Mouse (Mus musculus) olfactory bulb, adult 2 months (tissue): ENCODE measurements around the gene Rora.

Source experiments
- CTCF ChIP-seq: fragments of 200-500 bp; IDR thresholded peaks from 2 replicates; pipeline ENCODE4 v1.5.1; 2012; ENCODE audit warnings: low read depth, mild to moderate bottlenecking, low read length, moderate library complexity; ENCODE audit not compliant: insufficient read depth
- POLR2A ChIP-seq: fragments of 200-500 bp; IDR thresholded peaks from 2 replicates; pipeline ENCODE4 v1.6.1; 2012; ENCODE audit warnings: mild to moderate bottlenecking, low read depth, low read length, moderate library complexity; ENCODE audit not compliant: insufficient read depth

GRCm38 (mm10) chr9:69297766-69298375 lies 644.3 kb downstream of the Rora start:
- TF ChIP-seq POLR2A (no peak), CTCF (no peak)
